ENCODE assay signal across 34 mouse cellular contexts in the genomic region with DNA sequence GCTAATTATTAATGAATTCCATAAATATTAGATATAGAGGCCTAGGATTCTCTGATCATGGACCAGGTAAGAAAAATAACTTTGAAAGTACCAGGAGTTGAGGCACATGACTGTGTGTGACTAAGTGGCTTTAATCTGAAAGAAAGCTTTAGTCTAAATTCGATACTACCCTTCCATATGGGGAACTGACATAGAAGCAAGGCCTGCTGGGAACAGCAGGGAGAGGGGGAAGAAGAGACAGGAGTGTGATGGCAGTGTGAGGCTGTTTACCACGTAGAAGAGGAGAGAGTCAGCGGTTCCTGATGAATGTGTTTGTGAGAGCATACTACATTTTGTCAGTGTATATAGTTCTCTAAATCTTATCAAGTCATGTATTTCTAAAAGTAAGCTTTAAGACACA.
"Had no signal": no experiment of that assay in that cellular context is flagged by ENCODE, and none has a peak within 500 bp of the region (broad histone marks: within the 10 kb centered on the region; RNA-seq: fewer than 3 reads in every experiment).

No protein-coding gene starts in this region.

- H3K4me3 ChIP-seq: heart, embryonic 10.5 days; heart, embryonic 12.5 days; heart, embryonic 13.5 days; heart, embryonic 15.5 days; hindbrain, embryonic 10.5 days; hindbrain, embryonic 12.5 days; hindbrain, embryonic 13.5 days; hindbrain, embryonic 15.5 days; intestine, embryonic 15.5 days; kidney, embryonic 15.5 days; layer of hippocampus, adult 2 months had no signal

- H3K27ac ChIP-seq: heart, embryonic 10.5 days; heart, embryonic 13.5 days; heart, embryonic 15.5 days; hindbrain, embryonic 10.5 days; hindbrain, embryonic 12.5 days; hindbrain, embryonic 13.5 days; hindbrain, embryonic 14.5 days; hindbrain, embryonic 15.5 days; hindbrain, postnatal 0 days; intestine, embryonic 15.5 days; kidney, embryonic 15.5 days; kidney, postnatal 0 days; layer of hippocampus, adult 2 months had no signal

- ATAC-seq: hindbrain, embryonic 16.5 days; hindbrain, postnatal 0 days; inflammation-experienced regulatory T-cells, adult 6 months; intestine, embryonic 15.5 days; intestine, embryonic 16.5 days; intestine, postnatal 0 days had no signal

- DNase-seq: heart, postnatal 10 days; heart, postnatal 14 days; heart, postnatal 36 days; heart, postnatal 4 days; kidney, adult 11 months; kidney, adult 18-20 months; kidney, adult 2 months; kidney, adult 8-10 months; kidney, adult 9 months; kidney, postnatal 10 days; kidney, postnatal 14 days; kidney, postnatal 25 days; kidney, postnatal 36 days; kidney, postnatal 4 days; layer of hippocampus, adult 9-11 months; layer of hippocampus, postnatal 36 days had no signal
